Mouse (Mus musculus) myocyte (in vitro differentiated cells): Measurements from ENCODE around the gene Popdc3.

Source experiments
- CEBPB ChIP-seq: IDR thresholded peaks from 2 replicates; pipeline ENCODE4 v1.6.1; 2011; ENCODE audit warnings: mild to moderate bottlenecking, moderate library complexity; ENCODE audit not compliant: poor library complexity, insufficient read depth, severe bottlenecking
- E2F4 ChIP-seq: IDR thresholded peaks from one replicate; pipeline ENCODE4 v1.6.1; 2011; ENCODE audit warnings: mild to moderate bottlenecking, control low read depth, moderate library complexity; ENCODE audit not compliant: insufficient read depth
- MAX ChIP-seq: IDR thresholded peaks from one replicate; pipeline ENCODE4 v1.6.1; 2011; ENCODE audit warnings: low read depth, mild to moderate bottlenecking, control low read depth
- MYOD1 ChIP-seq, 3 experiments: IDR thresholded peaks; one replicate each; pipeline ENCODE4 v1.6.1; 2011; ENCODE audit warnings: control low read depth in 2 of 3, low read depth in 2 of 3, mild to moderate bottlenecking in 2 of 3, moderate library complexity in 1 of 3; ENCODE audit not compliant: insufficient read length in 2 of 3, control insufficient read depth in 1 of 3
- MYOG ChIP-seq, 3 experiments: IDR thresholded peaks; one replicate each; pipeline ENCODE4 v1.6.1; 2011; ENCODE audit warnings: control low read depth in 2 of 3, low read depth in 2 of 3, mild to moderate bottlenecking in 2 of 3; ENCODE audit not compliant: insufficient read length in 2 of 3, control insufficient read depth in 1 of 3, insufficient read depth in 1 of 3
- POLR2A ChIP-seq: IDR thresholded peaks from one replicate; pipeline ENCODE4 v1.6.1; 2011; ENCODE audit warnings: low read depth, mild to moderate bottlenecking, control low read depth, moderate library complexity; ENCODE audit not compliant: insufficient read length
- POLR2AphosphoS2 ChIP-seq: IDR thresholded peaks from one replicate; pipeline ENCODE4 v1.6.1; 2011; ENCODE audit warnings: low read depth, control low read depth; ENCODE audit not compliant: insufficient read length
- TCF12 ChIP-seq: IDR thresholded peaks from one replicate; pipeline ENCODE4 v1.6.1; 2011; ENCODE audit warnings: mild to moderate bottlenecking, control low read depth; ENCODE audit not compliant: poor library complexity, insufficient read depth, severe bottlenecking
- USF1 ChIP-seq: IDR thresholded peaks from one replicate; pipeline ENCODE4 v1.6.1; 2011; ENCODE audit warnings: low read depth, mild to moderate bottlenecking, control low read depth, moderate library complexity

- no peak for TF ChIP-seq POLR2A
- TF ChIP-seq MAX = no peak
- TF ChIP-seq MYOD1 (IDR thresholded peaks at IDR 0.05; ENCODE audit: control insufficient read depth in 1 of 3, insufficient read length in 2 of 3, low read depth in 2 of 3) = peak in 1 of 3 experiments; percentile 32
- no peak for TF ChIP-seq TCF12
- TF ChIP-seq USF1 = no peak
- TF ChIP-seq POLR2AphosphoS2 = no peak
- no peak for TF ChIP-seq CEBPB
- TF ChIP-seq E2F4 = no peak
- TF ChIP-seq MYOG (IDR thresholded peaks at IDR 0.05; ENCODE audit: control insufficient read depth in 1 of 3, insufficient read depth in 1 of 3, insufficient read length in 2 of 3, low read depth in 2 of 3) = no peak
Observed at GRCm38 (mm10) chr10:45356091-45356490, 178.2 kb downstream of the Popdc3 start.
